Mouse (Mus musculus): ENCODE measurements around the gene Gtf3c6. TPM values are rescaled to one million over a fixed set of nuclear protein-coding genes. Genes with fewer than 3 reads are reported as not detected.

The Gtf3c6 gene
- total and polyA plus RNA-seq, 2 experiments from 2014 or later, result 41.9 to 55.0 TPM

DNA sequence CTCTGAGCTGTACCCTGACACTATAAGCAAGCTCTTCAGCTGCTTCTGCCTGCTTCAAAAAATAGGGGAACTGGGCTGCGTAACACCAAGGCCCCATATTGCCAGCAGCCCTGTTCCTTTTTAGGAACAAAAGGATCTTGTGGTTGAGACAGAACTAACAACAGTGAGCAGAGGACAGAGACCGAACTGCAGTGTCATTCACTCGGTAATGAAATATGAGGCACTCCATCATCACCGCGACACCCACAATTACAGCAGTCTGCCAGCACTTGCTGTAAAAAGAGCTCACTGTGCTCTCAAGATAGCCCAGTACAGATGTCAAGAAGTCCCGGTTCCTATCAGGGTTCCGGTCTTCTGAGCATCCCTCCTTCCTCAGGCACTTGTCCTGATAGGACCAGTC lies 18.1 kb upstream of the Gtf3c6 start:
- ATAC-seq, result no peak
- no peak for TF ChIP-seq CTCF (IDR thresholded peaks at IDR 0.05; ENCODE audit: low read depth)
- Histone ChIP-seq H3K4me3 (ENCODE audit: low read depth, low read length) (no peak overlapping the region), H3K27ac (ENCODE audit: low read depth, low read length) (no peak overlapping the region), H3K4me1 (ENCODE audit: insufficient read depth) (no peaks in the 10 kb centered on the region), H3K9ac (no peak overlapping the region), H3K4me2 (ENCODE audit: low read depth) (no peak overlapping the region), H3K9me3 (ENCODE audit: low read length) (no peaks in the 10 kb centered on the region), H3K27me3 (ENCODE audit: insufficient read depth, low read length) (no peaks in the 10 kb centered on the region), H3K36me3 (ENCODE audit: insufficient read depth) (no peaks in the 10 kb centered on the region)
- no peak for DNase-seq
- WGBS, result 79% methylated on average over 7 of the region's 7 CpGs

DNA sequence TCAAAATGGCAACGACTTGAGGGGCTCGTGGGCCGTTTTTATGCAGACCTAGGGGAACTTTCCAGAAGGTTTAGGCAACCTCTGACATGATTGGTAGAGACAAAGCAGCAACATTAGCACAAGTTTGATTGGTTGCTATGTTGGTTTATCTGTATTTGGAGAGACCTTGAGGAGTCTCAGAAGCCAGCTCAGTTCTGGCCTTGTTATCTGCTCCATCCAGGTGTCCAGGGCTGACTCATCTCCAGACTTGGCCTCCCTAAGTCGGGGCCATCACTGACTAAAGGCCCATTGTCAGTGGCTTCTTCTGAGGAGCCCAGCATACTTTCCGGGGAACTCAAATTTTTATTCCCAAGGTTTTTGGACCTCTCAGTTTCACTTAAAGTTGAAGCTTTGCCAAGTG lies 16.0 kb upstream of the Gtf3c6 start:
- no peak overlapping the region for H3K27ac ChIP-seq (ENCODE audit: low read depth, low read length)
- no peak overlapping the region for H3K9ac ChIP-seq
- no peak overlapping the region for H3K4me2 ChIP-seq (ENCODE audit: low read depth)
- 83% methylated on average over 5 of the region's 5 CpGs for WGBS
- no peaks in the 10 kb centered on the region for H3K9me3 ChIP-seq (ENCODE audit: low read length)
- ATAC-seq, result no peak
- H3K36me3 ChIP-seq (ENCODE audit: insufficient read depth), result no peaks in the 10 kb centered on the region
- DNase-seq, result no peak
- no peak overlapping the region for H3K4me3 ChIP-seq (ENCODE audit: low read depth, low read length)
- no peaks in the 10 kb centered on the region for H3K4me1 ChIP-seq (ENCODE audit: insufficient read depth)
- H3K27me3 ChIP-seq (ENCODE audit: insufficient read depth, low read length), result no peaks in the 10 kb centered on the region
- TF ChIP-seq CTCF (IDR thresholded peaks at IDR 0.05; ENCODE audit: low read depth), result no peak

DNA sequence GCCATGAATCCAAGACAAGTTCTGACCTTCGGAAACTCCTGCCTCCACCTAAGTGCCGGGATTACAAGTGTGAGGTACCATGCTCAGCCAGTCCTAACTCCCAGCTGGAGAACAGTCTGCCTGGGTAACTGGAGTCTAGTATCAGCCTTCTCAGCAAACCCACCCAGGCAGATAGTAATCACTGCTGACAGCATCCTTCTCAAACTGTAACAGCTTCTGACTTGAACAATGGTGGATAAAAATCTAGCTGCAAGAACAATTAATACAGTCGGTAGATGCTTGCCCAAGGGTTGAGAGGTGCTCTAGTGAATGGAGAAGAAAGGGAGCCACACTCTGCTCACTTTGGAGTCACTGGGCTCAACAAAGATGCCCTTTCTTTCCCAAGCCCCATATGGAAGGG lies 13.3 kb upstream of the Gtf3c6 start:
- Histone ChIP-seq H3K4me1 (ENCODE audit: insufficient read depth) (no peaks in the 10 kb centered on the region), H3K9me3 (ENCODE audit: low read length) (no peaks in the 10 kb centered on the region), H3K36me3 (ENCODE audit: insufficient read depth) (no peaks in the 10 kb centered on the region), H3K4me3 (ENCODE audit: low read depth, low read length) (no peak overlapping the region), H3K27me3 (ENCODE audit: insufficient read depth, low read length) (no peaks in the 10 kb centered on the region), H3K4me2 (ENCODE audit: low read depth) (no peak overlapping the region), H3K27ac (ENCODE audit: low read depth, low read length) (no peak overlapping the region), H3K9ac (no peak overlapping the region)
- no peak for ATAC-seq
- WGBS, result 79% methylated on average over 3 of the region's 3 CpGs
- DNase-seq, result no peak
- no peak for TF ChIP-seq CTCF (IDR thresholded peaks at IDR 0.05; ENCODE audit: low read depth)

DNA sequence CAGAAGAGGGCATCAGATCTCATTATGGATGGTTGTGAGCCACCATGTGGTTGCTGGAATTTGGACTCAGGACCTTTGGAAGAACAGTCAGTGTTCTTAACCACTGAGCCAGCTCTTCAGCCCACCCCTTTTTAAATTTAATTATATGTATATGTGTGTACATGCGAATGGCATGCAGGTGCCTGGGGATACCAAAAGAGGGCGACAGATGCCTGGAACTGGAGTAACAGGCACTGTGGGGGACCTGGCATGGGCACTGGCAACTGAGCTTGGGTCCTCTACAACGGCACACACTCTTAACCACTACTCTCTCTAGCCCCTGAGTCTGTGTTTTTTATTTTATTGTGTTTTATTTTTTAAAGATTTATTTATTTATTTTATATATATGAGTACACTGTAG lies 7.0 kb upstream of the Gtf3c6 start:
- ATAC-seq (no peak), DNase-seq (no peak)
- no peak for TF ChIP-seq CTCF (IDR thresholded peaks at IDR 0.05; ENCODE audit: low read depth)
- Histone ChIP-seq H3K4me2 (ENCODE audit: low read depth) (no peak overlapping the region), H3K27me3 (ENCODE audit: insufficient read depth, low read length) (no peaks in the 10 kb centered on the region), H3K9ac (no peak overlapping the region), H3K36me3 (ENCODE audit: insufficient read depth) (no peaks in the 10 kb centered on the region), H3K27ac (ENCODE audit: low read depth, low read length) (no peak overlapping the region), H3K4me1 (ENCODE audit: insufficient read depth) (no peaks in the 10 kb centered on the region), H3K4me3 (ENCODE audit: low read depth, low read length) (no peak overlapping the region), H3K9me3 (ENCODE audit: low read length) (no peaks in the 10 kb centered on the region)
- WGBS, result 92% methylated on average over 3 of the region's 3 CpGs

DNA sequence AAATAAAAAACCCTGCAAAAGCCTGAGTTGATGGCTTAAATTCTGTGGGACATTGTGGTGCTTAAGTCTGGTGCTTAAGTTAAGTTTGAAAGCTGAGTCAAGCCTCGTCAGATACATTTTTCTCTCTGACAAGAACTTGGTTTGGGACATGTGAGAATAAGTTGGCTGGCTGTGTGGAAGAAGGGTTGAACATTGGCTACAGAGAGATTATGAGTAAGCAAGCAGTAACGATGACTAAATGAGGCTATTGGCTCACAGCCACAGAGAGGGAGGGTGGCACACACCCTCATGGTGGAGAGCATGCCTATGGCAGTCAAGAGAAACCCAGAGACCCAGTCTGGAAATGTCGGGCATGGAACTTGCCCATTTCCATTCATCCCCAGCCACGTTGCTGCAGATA lies 5.8 kb upstream of the Gtf3c6 start:
- H3K9ac ChIP-seq, result no peak overlapping the region
- H3K4me3 ChIP-seq (ENCODE audit: low read depth, low read length), result no peak overlapping the region
- no peaks in the 10 kb centered on the region for H3K4me1 ChIP-seq (ENCODE audit: insufficient read depth)
- H3K9me3 ChIP-seq (ENCODE audit: low read length), result no peaks in the 10 kb centered on the region
- no peak overlapping the region for H3K4me2 ChIP-seq (ENCODE audit: low read depth)
- no peaks in the 10 kb centered on the region for H3K36me3 ChIP-seq (ENCODE audit: insufficient read depth)
- DNase-seq (no peak), ATAC-seq (no peak)
- no peak overlapping the region for H3K27ac ChIP-seq (ENCODE audit: low read depth, low read length)
- WGBS, result 61% methylated on average over 4 of the region's 4 CpGs
- TF ChIP-seq CTCF (IDR thresholded peaks at IDR 0.05; ENCODE audit: low read depth), result no peak
- no peaks in the 10 kb centered on the region for H3K27me3 ChIP-seq (ENCODE audit: insufficient read depth, low read length)

DNA sequence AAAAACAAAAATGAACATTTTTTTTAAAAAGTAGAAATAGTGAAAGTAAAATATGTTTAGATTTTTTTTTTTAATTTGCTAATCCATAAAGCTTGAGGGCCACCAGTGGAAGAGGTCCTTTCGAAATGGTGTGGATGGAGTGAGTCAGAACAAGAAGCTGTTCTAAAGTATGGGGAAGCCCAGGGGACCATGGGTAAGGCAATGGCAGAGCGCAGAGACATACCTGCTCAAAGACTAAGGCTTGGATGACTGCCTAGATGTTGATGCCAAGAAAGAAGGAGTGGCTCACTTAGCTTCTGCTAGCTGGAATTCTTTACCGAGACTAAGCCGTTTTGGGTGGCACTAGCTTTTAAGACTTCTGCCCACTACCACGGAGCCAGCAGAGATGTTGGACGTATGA lies 4.3 kb upstream of the Gtf3c6 start:
- H3K9ac ChIP-seq, result no peak overlapping the region
- TF ChIP-seq CTCF (IDR thresholded peaks at IDR 0.05; ENCODE audit: low read depth), result no peak
- no peak for DNase-seq

DNA sequence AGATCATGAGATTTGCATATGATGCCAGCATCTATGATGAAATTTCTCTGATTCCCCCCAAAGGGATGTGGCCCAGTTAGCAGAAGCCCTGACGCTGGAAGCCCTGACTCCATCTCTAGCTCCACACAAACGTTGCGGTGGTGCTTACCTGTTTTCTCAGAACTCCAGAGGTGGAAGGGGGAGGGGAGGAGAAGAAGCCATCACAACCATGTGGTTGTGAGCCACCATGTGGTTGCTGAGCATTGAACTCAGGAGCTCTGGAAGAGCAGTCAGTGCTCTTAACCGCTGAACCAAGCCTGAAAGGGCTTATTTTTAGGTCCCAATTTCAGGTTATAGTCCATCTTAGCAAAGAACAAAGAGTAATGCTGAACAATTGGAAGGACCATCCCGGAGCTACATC lies 2.4 kb upstream of the Gtf3c6 start:
- Histone ChIP-seq H3K9me3 (ENCODE audit: low read length) (no peaks in the 10 kb centered on the region), H3K36me3 (ENCODE audit: insufficient read depth) (no peaks in the 10 kb centered on the region), H3K27me3 (ENCODE audit: insufficient read depth, low read length) (no peaks in the 10 kb centered on the region), H3K4me2 (ENCODE audit: low read depth) (no peak overlapping the region), H3K4me3 (ENCODE audit: low read depth, low read length) (no peak overlapping the region), H3K4me1 (ENCODE audit: insufficient read depth) (0 out of 2 replicates have a peak, but pooled peaks cover 4% of the 10 kb centered on the region), H3K9ac (no peak overlapping the region), H3K27ac (ENCODE audit: low read depth, low read length) (no peak overlapping the region)
- 45% methylated on average over 5 of the region's 5 CpGs for WGBS
- no peak for ATAC-seq
- no peak for DNase-seq
- no peak for TF ChIP-seq CTCF (IDR thresholded peaks at IDR 0.05; ENCODE audit: low read depth)

More for the DNA sequence above, 4.3 kb upstream of the Gtf3c6 start:
- no peak overlapping the region for H3K27ac ChIP-seq (ENCODE audit: low read depth, low read length)
- H3K4me3 ChIP-seq (ENCODE audit: low read depth, low read length), result no peak overlapping the region
- no peaks in the 10 kb centered on the region for H3K36me3 ChIP-seq (ENCODE audit: insufficient read depth)
- no peak for ATAC-seq
- 86% methylated on average over 6 of the region's 6 CpGs for WGBS
- H3K4me1 ChIP-seq (ENCODE audit: insufficient read depth), result no peaks in the 10 kb centered on the region
- H3K27me3 ChIP-seq (ENCODE audit: insufficient read depth, low read length), result no peaks in the 10 kb centered on the region
- H3K9me3 ChIP-seq (ENCODE audit: low read length), result no peaks in the 10 kb centered on the region
- no peak overlapping the region for H3K4me2 ChIP-seq (ENCODE audit: low read depth)

DNA sequence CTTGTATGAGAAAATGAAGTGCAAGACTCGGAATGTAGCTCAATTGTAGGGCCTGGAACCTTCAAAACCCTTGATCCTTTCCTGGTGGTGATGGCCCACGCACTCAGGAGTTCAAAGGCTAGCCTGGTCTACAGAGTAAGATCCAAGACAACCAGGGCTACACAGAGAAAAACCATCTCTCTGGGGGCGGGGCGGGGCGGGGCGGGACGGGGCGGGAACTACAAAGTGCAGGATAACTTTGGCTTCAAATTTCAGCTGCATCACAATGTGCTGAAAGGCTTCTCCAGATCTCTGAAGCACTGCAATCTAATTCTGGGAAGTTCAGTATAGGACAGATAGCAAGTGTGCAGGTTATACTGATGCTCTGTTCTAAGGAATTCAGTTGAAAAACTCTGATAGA lies 1.6 kb upstream of the Gtf3c6 start:
- no peak overlapping the region for H3K4me2 ChIP-seq (ENCODE audit: low read depth)
- 0 out of 2 replicates have a peak, but pooled peaks cover 4% of the 10 kb centered on the region for H3K4me1 ChIP-seq (ENCODE audit: insufficient read depth)
- 21% methylated on average over 8 of the region's 8 CpGs for WGBS

More for the DNA sequence above, 1.6 kb upstream of the Gtf3c6 start:
- no peak for ATAC-seq
- DNase-seq, result no peak
- no peak overlapping the region for H3K4me3 ChIP-seq (ENCODE audit: low read depth, low read length)
- no peak overlapping the region for H3K27ac ChIP-seq (ENCODE audit: low read depth, low read length)
- no peaks in the 10 kb centered on the region for H3K9me3 ChIP-seq (ENCODE audit: low read length)
- H3K9ac ChIP-seq, result no peak overlapping the region
- TF ChIP-seq CTCF (IDR thresholded peaks at IDR 0.05; ENCODE audit: low read depth), result no peak
- H3K27me3 ChIP-seq (ENCODE audit: insufficient read depth, low read length), result no peaks in the 10 kb centered on the region
- 0 out of 2 replicates have a peak, but pooled peaks cover under 1% of the 10 kb centered on the region for H3K36me3 ChIP-seq (ENCODE audit: insufficient read depth)
